Mouse (Mus musculus) hindbrain, embryonic 16.5 days (tissue): Measurements from ENCODE around the gene Mttp. TPM values are rescaled to one million over a fixed set of nuclear protein-coding genes. Genes with fewer than 3 reads are reported as not detected.

ENCODE experiments used
- ATAC-seq: fragments of 200-750 bp; cut with Nextera tagmentation; 2 replicates; pipeline ENCODE4 v1.8.0; 2017; ENCODE audit warnings: moderate TSS enrichment, moderate library complexity
- H3K27ac ChIP-seq: fragments of 300-500 bp; sonication (generic); 2 replicates; pipeline ENCODE4 v1.5.1; 2014; ENCODE audit warnings: low read depth, mild to moderate bottlenecking, control low read depth, low read length, moderate library complexity
- H3K27me3 ChIP-seq: fragments of 300-500 bp; sonication (generic); replicated peaks from 2 replicates; pipeline ENCODE4 v1.6.1; 2014; ENCODE audit warnings: low read length; ENCODE audit not compliant: control insufficient read depth, insufficient read depth
- H3K36me3 ChIP-seq: fragments of 300-500 bp; sonication (generic); 2 replicates; pipeline ENCODE4 v1.6.1; 2014; ENCODE audit warnings: mild to moderate bottlenecking, low read length, moderate library complexity, mixed read lengths; ENCODE audit not compliant: control insufficient read depth, insufficient read depth
- H3K4me1 ChIP-seq: fragments of 300-500 bp; sonication (generic); 2 replicates; pipeline ENCODE4 v1.6.1; 2014; ENCODE audit warnings: low read depth, low read length; ENCODE audit not compliant: control insufficient read depth, insufficient read depth
- H3K4me2 ChIP-seq: fragments of 300-500 bp; sonication (generic); 2 replicates; pipeline ENCODE4 v1.6.1; 2014; ENCODE audit warnings: mild to moderate bottlenecking, low read length, control low read depth, moderate library complexity
- H3K4me3 ChIP-seq: fragments of 300-500 bp; sonication (generic); 2 replicates; pipeline ENCODE4 v1.5.1; 2014; ENCODE audit warnings: mild to moderate bottlenecking, low read length, control low read depth, moderate library complexity
- H3K9ac ChIP-seq: fragments of 300-500 bp; sonication (generic); 2 replicates; pipeline ENCODE4 v1.6.1; 2014; ENCODE audit warnings: low read depth, mild to moderate bottlenecking, control low read depth, low read length, moderate library complexity
- H3K9me3 ChIP-seq: fragments of 300-500 bp; sonication (generic); 2 replicates; pipeline ENCODE4 v1.6.1; 2014; ENCODE audit warnings: mild to moderate bottlenecking, low read length, moderate library complexity; ENCODE audit not compliant: control insufficient read depth
- WGBS: fragments of 180-500 bp; shearing (Covaris S2); extraction: QIAGEN DNeasy Blood & Tissue Kit; methylation state at CpG from one replicate; pipeline ENCODE4 v1.1.7; 2014; 5-methylcytosine and 5-hydroxymethylcytosine counted together
- polyA plus RNA-seq: library from polyadenylated mRNA; unstranded; fragments of >200 nt; fragmentation: Nextera tagmentation; extraction: Ambion mirVana; gene quantifications from 2 replicates; pipeline ENCODE4 v1.2.1, GENCODE M21; 2015

The Mttp gene
- polyA plus RNA-seq, 1 experiment from 2014 or later, result 8.4 TPM

GRCm38 (mm10) chr3:138123842-138124241, 20.9 kb downstream of the Mttp start:
- WGBS, result 92% methylated on average over 10 of the region's 10 CpGs
- Histone ChIP-seq H3K4me3 (no peak overlapping the region), H3K9ac (no peak overlapping the region), H3K4me2 (no peak overlapping the region), H3K27ac (no peak overlapping the region), H3K27me3 (no peaks in the 10 kb centered on the region), H3K4me1 (no peaks in the 10 kb centered on the region), H3K36me3 (no peaks in the 10 kb centered on the region), H3K9me3 (no peaks in the 10 kb centered on the region)
- no peak for ATAC-seq

DNA sequence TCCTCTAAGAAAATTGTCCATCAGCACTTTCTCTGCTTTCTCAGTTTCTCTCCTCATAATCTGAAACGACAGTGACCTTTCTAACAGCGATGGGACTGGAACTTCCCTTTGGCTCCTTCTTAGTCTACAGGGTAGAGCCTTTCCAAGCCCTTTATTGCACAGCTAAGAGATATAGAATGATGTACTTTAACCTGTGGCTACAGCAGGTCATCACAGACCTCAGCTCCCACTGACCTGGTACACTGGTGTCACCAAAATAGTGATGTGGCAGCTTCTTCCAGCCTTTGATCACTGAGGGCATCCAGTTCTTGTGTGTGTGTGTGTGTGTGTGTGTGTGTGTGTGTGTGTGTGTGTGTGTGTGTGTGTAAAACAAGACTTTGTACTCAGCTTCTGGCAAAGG, 23.3 kb downstream of the Mttp start:
- ATAC-seq, result no peak
- Histone ChIP-seq H3K36me3 (no peaks in the 10 kb centered on the region), H3K4me1 (no peaks in the 10 kb centered on the region), H3K4me3 (no peak overlapping the region), H3K9me3 (no peaks in the 10 kb centered on the region), H3K27me3 (no peaks in the 10 kb centered on the region), H3K9ac (no peak overlapping the region), H3K27ac (no peak overlapping the region), H3K4me2 (no peak overlapping the region)
- 93% methylated on average over 2 of the region's 2 CpGs for WGBS

DNA sequence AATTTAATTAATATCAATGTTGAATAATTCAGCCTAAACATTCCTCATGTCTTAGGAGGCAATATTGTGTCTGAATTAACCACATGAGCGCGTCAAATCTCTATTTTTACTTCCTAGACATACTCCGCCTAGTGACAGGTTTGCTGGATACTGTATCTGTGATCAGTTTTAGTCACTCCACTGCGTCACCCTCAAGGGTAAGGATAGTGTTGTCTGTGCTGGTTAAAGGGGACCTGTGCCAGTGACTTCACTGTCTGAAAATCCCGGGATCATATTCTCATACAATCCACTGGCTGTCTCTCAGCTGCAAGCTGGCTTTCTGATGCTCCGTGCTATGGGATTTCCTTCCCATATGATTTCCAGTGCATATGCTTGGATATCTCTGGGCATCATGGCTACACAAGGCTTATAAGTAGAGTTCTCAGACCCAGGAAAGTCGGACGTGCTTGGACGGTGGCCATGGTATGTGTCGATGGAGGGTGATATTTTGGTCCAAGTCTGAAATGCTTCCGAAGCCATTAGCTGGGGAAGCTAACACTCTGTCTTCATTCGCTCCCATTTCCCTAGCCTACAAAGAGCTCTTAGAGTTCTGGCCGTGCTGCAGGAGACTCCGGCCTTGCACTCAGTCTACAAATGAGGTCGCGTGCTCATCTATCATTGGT, 25.2 kb downstream of the Mttp start:
- 91% methylated on average over 16 of the region's 16 CpGs for WGBS
- no peak for ATAC-seq
- no peaks in the 10 kb centered on the region for H3K27me3 ChIP-seq

DNA sequence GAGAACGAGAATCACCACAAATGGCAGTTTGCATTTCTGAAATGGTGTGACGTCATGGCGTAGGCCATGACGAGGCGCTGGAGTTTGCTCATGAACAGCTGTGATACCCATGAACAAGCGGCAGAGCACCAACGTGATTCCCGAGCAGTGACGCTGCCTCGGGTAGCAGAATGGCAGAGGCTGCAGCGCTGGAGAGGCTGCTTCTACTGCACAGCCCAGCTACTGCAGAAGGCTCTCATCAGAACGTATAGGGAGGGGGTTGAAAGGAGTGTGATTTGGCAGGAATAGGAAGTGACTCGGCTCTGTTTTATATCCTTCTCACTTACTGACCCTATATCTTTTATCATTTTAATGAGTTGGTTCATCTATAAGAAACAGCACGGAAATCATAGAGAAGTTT, 25.9 kb downstream of the Mttp start:
- Histone ChIP-seq H3K27ac (no peak overlapping the region), H3K4me2 (no peak overlapping the region), H3K9ac (no peak overlapping the region), H3K4me1 (no peaks in the 10 kb centered on the region), H3K36me3 (no peaks in the 10 kb centered on the region), H3K4me3 (no peak overlapping the region), H3K9me3 (no peaks in the 10 kb centered on the region), H3K27me3 (no peaks in the 10 kb centered on the region)
- WGBS, result 74% methylated on average over 14 of the region's 14 CpGs
- ATAC-seq, result no peak

More for the DNA sequence above, 25.2 kb downstream of the Mttp start:
- Histone ChIP-seq H3K4me2 (no peak overlapping the region), H3K36me3 (no peaks in the 10 kb centered on the region), H3K4me1 (no peaks in the 10 kb centered on the region), H3K27ac (no peak overlapping the region), H3K9ac (no peak overlapping the region), H3K9me3 (no peaks in the 10 kb centered on the region), H3K4me3 (no peak overlapping the region)

DNA sequence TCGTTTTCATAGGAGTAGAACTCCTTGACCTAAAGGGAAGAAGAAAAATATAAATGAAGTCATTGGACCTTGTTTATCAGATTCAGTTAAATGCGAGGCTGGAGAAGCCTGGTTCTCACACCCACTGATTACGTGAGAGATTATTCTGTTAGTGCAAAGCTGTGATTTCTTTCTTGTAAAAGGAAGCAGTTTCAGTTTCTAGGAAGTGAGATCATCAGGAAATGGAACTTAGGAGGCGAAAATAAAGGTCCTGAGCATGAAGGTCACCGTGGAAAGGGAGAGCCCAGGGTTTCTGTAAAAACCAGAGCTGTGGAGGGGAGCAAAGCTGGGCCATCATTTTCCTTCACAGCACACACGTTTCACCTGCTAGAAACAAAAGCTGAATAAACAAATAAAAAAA, 26.4 kb downstream of the Mttp start:
- no peak overlapping the region for H3K4me3 ChIP-seq
- H3K4me2 ChIP-seq, result no peak overlapping the region
- no peaks in the 10 kb centered on the region for H3K27me3 ChIP-seq
- H3K4me1 ChIP-seq, result no peaks in the 10 kb centered on the region
- ATAC-seq, result no peak
- H3K27ac ChIP-seq, result no peak overlapping the region
- no peaks in the 10 kb centered on the region for H3K9me3 ChIP-seq
- no peak overlapping the region for H3K9ac ChIP-seq
- no peaks in the 10 kb centered on the region for H3K36me3 ChIP-seq
- WGBS, result 78% methylated on average over 6 of the region's 6 CpGs

DNA sequence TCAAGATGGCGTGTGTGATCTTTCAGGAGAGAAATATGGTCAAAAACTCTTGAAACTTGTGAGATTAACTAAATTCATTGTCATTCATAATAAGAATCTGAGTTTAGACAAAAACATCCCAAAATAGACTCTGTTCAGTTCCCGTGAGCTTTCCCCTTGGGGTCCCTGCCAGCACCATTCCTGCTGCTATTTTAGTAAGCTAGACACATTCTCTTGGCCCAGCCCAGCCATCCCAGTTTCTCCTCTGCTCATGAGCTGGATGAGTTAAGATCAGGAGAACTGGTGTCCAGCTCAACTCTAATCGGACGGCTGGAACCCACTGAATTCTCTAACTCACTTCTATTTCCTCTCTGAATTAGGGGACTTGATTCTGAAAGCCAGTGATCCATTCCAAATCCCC, 27.9 kb downstream of the Mttp start:
- ATAC-seq, result no peak
- no peak overlapping the region for H3K4me2 ChIP-seq
- H3K9me3 ChIP-seq, result no peaks in the 10 kb centered on the region
- 91% methylated on average over 4 of the region's 4 CpGs for WGBS
- H3K27me3 ChIP-seq, result no peaks in the 10 kb centered on the region
- H3K4me1 ChIP-seq, result no peaks in the 10 kb centered on the region
- no peak overlapping the region for H3K4me3 ChIP-seq
- H3K36me3 ChIP-seq, result no peaks in the 10 kb centered on the region
- H3K27ac ChIP-seq, result no peak overlapping the region
- no peak overlapping the region for H3K9ac ChIP-seq

- Histone ChIP-seq H3K9me3 (no peaks in the 10 kb centered on the region), H3K27me3 (no peaks in the 10 kb centered on the region), H3K4me1 (no peaks in the 10 kb centered on the region), H3K9ac (no peak overlapping the region), H3K4me3 (no peak overlapping the region), H3K4me2 (no peak overlapping the region), H3K27ac (no peak overlapping the region), H3K36me3 (no peaks in the 10 kb centered on the region)
- no peak; the same call in 1 of the 2 replicates for ATAC-seq
- WGBS, result 82% methylated on average over 17 of the region's 17 CpGs
These were observed 30.7 kb downstream of the Mttp start for GRCm38 (mm10) chr3:138114106-138114505.

DNA sequence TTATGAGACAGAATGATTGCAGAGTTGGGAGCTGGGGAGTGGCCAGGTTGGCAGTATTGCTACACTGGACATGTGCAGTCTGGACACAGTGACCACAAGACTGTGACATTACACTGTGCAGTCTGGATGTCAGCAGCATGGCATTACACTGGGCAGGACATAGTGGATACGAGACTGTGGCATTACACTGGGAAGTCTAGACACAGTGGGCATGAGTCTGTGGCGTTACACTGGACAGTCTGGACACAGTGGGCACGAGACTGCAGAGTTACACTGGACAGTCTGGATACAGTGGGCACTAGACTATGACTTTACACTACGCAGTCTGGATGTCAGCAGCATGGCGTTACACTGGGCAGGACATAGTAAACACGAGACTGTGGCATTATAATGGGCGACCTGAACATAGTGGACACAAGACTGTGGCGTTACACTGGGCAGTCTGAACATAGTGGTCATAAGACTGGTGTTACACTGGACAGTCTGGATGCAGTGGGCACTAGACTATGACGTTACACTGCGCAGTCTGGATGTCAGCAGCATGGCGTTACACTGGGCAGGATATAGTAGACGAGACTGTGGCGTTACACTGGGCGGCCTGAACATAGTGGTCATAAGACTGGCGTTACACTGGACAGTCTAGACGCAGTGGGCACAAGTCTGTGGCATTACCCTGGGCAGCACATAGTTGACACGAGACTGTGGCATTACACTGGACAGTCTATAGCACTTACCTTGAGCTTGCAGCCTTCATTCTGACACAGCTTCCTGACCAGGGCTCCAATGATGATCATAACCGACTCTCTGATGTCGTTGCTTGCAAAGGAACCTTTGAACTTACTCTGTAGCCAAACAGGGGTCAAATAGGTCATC, 33.6 kb downstream of the Mttp start:
- 90% methylated on average over 19 of the region's 19 CpGs for WGBS
- H3K4me1 ChIP-seq, result no peaks in the 10 kb centered on the region
- no peak overlapping the region for H3K9ac ChIP-seq
- H3K27ac ChIP-seq, result no peak overlapping the region
- no peak overlapping the region for H3K4me2 ChIP-seq
- H3K9me3 ChIP-seq, result no peaks in the 10 kb centered on the region
- H3K27me3 ChIP-seq, result no peaks in the 10 kb centered on the region
- no peaks in the 10 kb centered on the region for H3K36me3 ChIP-seq
- no peak for ATAC-seq
- H3K4me3 ChIP-seq, result no peak overlapping the region

GRCm38 (mm10) chr3:138106887-138107286, 37.9 kb downstream of the Mttp start:
- no peaks in the 10 kb centered on the region for H3K9me3 ChIP-seq
- H3K4me3 ChIP-seq, result no peak overlapping the region
- H3K4me2 ChIP-seq, result no peak overlapping the region
- 96% methylated on average over 10 of the region's 10 CpGs for WGBS
- H3K4me1 ChIP-seq, result no peaks in the 10 kb centered on the region
- H3K27ac ChIP-seq, result no peak overlapping the region
- H3K36me3 ChIP-seq, result no peaks in the 10 kb centered on the region
- H3K27me3 ChIP-seq, result no peaks in the 10 kb centered on the region
- ATAC-seq, result no peak
- H3K9ac ChIP-seq, result no peak overlapping the region
